Mouse (Mus musculus) megakaryocyte progenitor cell, adult 5-6 weeks (primary cell): ENCODE data around the gene Tspan4. TPM values are rescaled to one million over a fixed set of nuclear protein-coding genes. Genes with fewer than 3 reads are reported as not detected.

Source experiments
- ATAC-seq: replicated peaks from 2 replicates; pipeline ENCODE4 v1.8.0; 2016; ENCODE audit warnings: mild to moderate bottlenecking, moderate TSS enrichment, inconsistent platforms; ENCODE audit not compliant: poor library complexity
- total RNA-seq, 2 experiments: library from RNA; stranded (forward) in 1 of 2; stranded (reverse) in 1 of 2; fragments of 157-497, 149-512 nt in 1 of 2; fragments of 200-1000 nt in 1 of 2; gene quantifications; 2 replicates each; pipeline versions ENCODE4 v1.2.3 to v1.2.4; 2015 to 2017

The Tspan4 gene
- total RNA-seq, 2 experiments from 2014 or later: 23.9 to 39.1 TPM

GRCm38 (mm10) chr7:141541681-141542080 lies 66.6 kb downstream of the Tspan4 start:
- no peak for ATAC-seq

DNA sequence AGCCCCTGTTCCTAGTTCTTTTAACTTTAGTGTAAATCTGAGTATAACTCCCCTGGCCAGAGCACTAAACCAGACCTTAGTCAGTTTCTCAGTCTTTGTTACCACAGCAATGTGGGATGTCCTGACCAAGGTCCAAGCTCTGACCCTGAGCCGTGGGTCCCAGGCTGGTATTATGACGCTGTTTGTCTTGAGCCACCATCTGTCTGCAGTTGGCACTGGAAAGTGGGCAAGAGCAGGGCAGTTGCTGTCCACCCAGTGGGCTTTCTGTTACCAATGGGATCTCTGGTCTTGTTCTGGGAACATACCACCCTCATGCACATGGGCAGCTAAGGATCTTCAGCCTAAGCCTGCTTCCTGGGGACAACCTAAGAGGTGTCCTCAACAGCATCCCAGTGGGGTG lies 67.5 kb downstream of the Tspan4 start:
- no peak for ATAC-seq

Other genes with a start within 250 kb of the Tspan4 start
- gene Phrf1, start 246.5 kb upstream of the Tspan4 start, total RNA-seq (2015): 51.0 and 53.0 TPM in 2 replicates
- 60.4 and 62.2 TPM in 2 replicates for gene Phrf1, start 246.5 kb upstream of the Tspan4 start, total RNA-seq (2017)
- gene Irf7, start 208.8 kb upstream of the Tspan4 start, total RNA-seq (2015): 2.4 and 3.0 TPM in 2 replicates
- 2.9 and 4.7 TPM in 2 replicates for gene Irf7, start 208.8 kb upstream of the Tspan4 start, total RNA-seq (2017)
- not detected in 2 replicates for gene Cdhr5, start 198.5 kb upstream of the Tspan4 start, total RNA-seq (2015)
- gene Cdhr5, start 198.5 kb upstream of the Tspan4 start, total RNA-seq (2017): not detected in 2 replicates
- not detected in 2 replicates for gene Sct, start 196.1 kb upstream of the Tspan4 start, total RNA-seq (2015)
- gene Sct, start 196.1 kb upstream of the Tspan4 start, total RNA-seq (2017): not detected in 2 replicates
- gene Drd4, start 183.2 kb upstream of the Tspan4 start, total RNA-seq (2015): not detected in 2 replicates
- not detected in 2 replicates for gene Drd4, start 183.2 kb upstream of the Tspan4 start, total RNA-seq (2017)
- gene Deaf1, start 147.6 kb upstream of the Tspan4 start, total RNA-seq (2015): 33.6 and 33.7 TPM in 2 replicates
- gene Deaf1, start 147.6 kb upstream of the Tspan4 start, total RNA-seq (2017): 19.8 and 23.0 TPM in 2 replicates
- 11.1 and 11.7 TPM in 2 replicates for gene Tmem80, start 147.5 kb upstream of the Tspan4 start, total RNA-seq (2015)
- 9.1 and 9.2 TPM in 2 replicates for gene Tmem80, start 147.5 kb upstream of the Tspan4 start, total RNA-seq (2017)
- 0.67 TPM in 1 of 2 replicates, not detected in the other for gene Eps8l2, start 136.4 kb upstream of the Tspan4 start, total RNA-seq (2015)
- not detected in 2 replicates for gene Eps8l2, start 136.4 kb upstream of the Tspan4 start, total RNA-seq (2017)
- gene Taldo1, start 83.0 kb upstream of the Tspan4 start, total RNA-seq (2015): 103 and 117 TPM in 2 replicates
- 508 and 513 TPM in 2 replicates for gene Taldo1, start 83.0 kb upstream of the Tspan4 start, total RNA-seq (2017)
- gene Gatd1, start 61.1 kb upstream of the Tspan4 start, total RNA-seq (2015): 21.9 and 25.9 TPM in 2 replicates
- gene Gatd1, start 61.1 kb upstream of the Tspan4 start, total RNA-seq (2017): 13.5 and 16.3 TPM in 2 replicates
- not detected in 2 replicates for gene Cend1, start 45.7 kb upstream of the Tspan4 start, total RNA-seq (2015)
- gene Cend1, start 45.7 kb upstream of the Tspan4 start, total RNA-seq (2017): not detected in 2 replicates
- gene Slc25a22, start 37.3 kb upstream of the Tspan4 start, total RNA-seq (2015): 15.5 and 19.8 TPM in 2 replicates
- 4.4 and 5.3 TPM in 2 replicates for gene Slc25a22, start 37.3 kb upstream of the Tspan4 start, total RNA-seq (2017)
- 14.2 and 14.4 TPM in 2 replicates for gene Pidd1, start 31.2 kb upstream of the Tspan4 start, total RNA-seq (2015)
- gene Pidd1, start 31.2 kb upstream of the Tspan4 start, total RNA-seq (2017): 9.7 and 11.2 TPM in 2 replicates
- 2,968 and 3,129 TPM in 2 replicates for gene Rplp2, start 27.9 kb upstream of the Tspan4 start, total RNA-seq (2015)
- 2,070 and 2,265 TPM in 2 replicates for gene Rplp2, start 27.9 kb upstream of the Tspan4 start, total RNA-seq (2017)
- gene Pnpla2, start 20.0 kb upstream of the Tspan4 start, total RNA-seq (2015): 44.5 and 44.9 TPM in 2 replicates
- gene Pnpla2, start 20.0 kb upstream of the Tspan4 start, total RNA-seq (2017): 15.6 and 20.1 TPM in 2 replicates
- 8.6 and 8.9 TPM in 2 replicates for gene Cracr2b, start 14.1 kb upstream of the Tspan4 start, total RNA-seq (2015)
- gene Cracr2b, start 14.1 kb upstream of the Tspan4 start, total RNA-seq (2017): 11.4 and 16.6 TPM in 2 replicates
- 11.0 and 14.7 TPM in 2 replicates for gene Cd151, start 7.8 kb upstream of the Tspan4 start, total RNA-seq (2015)
- gene Cd151, start 7.8 kb upstream of the Tspan4 start, total RNA-seq (2017): 14.5 and 22.1 TPM in 2 replicates
- 31.3 and 40.2 TPM in 2 replicates for gene Polr2l, start 108 bp upstream of the Tspan4 start, total RNA-seq (2015)
- 45.0 and 46.7 TPM in 2 replicates for gene Polr2l, start 108 bp upstream of the Tspan4 start, total RNA-seq (2017)
- 5.8 and 6.3 TPM in 2 replicates for gene Chid1, start 64.6 kb downstream of the Tspan4 start, total RNA-seq (2015)
- 31.2 and 38.7 TPM in 2 replicates for gene Chid1, start 64.6 kb downstream of the Tspan4 start, total RNA-seq (2017)
- gene Ap2a2, start 86.9 kb downstream of the Tspan4 start, total RNA-seq (2015): 18.3 and 20.0 TPM in 2 replicates
- gene Ap2a2, start 86.9 kb downstream of the Tspan4 start, total RNA-seq (2017): 23.4 and 23.6 TPM in 2 replicates
- 0.37 and 0.77 TPM in 2 replicates for gene Muc6, start 180.1 kb downstream of the Tspan4 start, total RNA-seq (2015)
- 0.08 and 0.10 TPM in 2 replicates for gene Muc6, start 180.1 kb downstream of the Tspan4 start, total RNA-seq (2017)
- gene Muc2, start 215.1 kb downstream of the Tspan4 start, total RNA-seq (2015): not detected in 2 replicates
- gene Muc2, start 215.1 kb downstream of the Tspan4 start, total RNA-seq (2017): not detected in 2 replicates